Mouse (Mus musculus): ENCODE results near the gene Zfp867. TPM values are rescaled to one million over a fixed set of nuclear protein-coding genes. Genes with fewer than 3 reads are reported as not detected.

Gene Zfp867
- total RNA-seq, 2 experiments from 2014 or later: not detected

- ATAC-seq (replicated peaks; ENCODE audit: low FRiP score, poor library complexity, severe bottlenecking): peak; percentile 63
Observed at GRCm38 (mm10) chr11:59471413-59472325, 605 bp downstream of the Zfp867 start.

GRCm38 (mm10) chr11:59460459-59460858, 11.8 kb downstream of the Zfp867 start:
- no peak for ATAC-seq (replicated peaks; ENCODE audit: low FRiP score, poor library complexity, severe bottlenecking)

- ATAC-seq (replicated peaks; ENCODE audit: low FRiP score, poor library complexity, severe bottlenecking): no peak
Observed at GRCm38 (mm10) chr11:59458973-59459372, 13.3 kb downstream of the Zfp867 start.

GRCm38 (mm10) chr11:59456891-59457290, 15.4 kb downstream of the Zfp867 start:
- no peak for ATAC-seq (replicated peaks; ENCODE audit: low FRiP score, poor library complexity, severe bottlenecking)

- no peak for ATAC-seq (replicated peaks; ENCODE audit: low FRiP score, poor library complexity, severe bottlenecking)
Observed at GRCm38 (mm10) chr11:59456346-59456745, 15.9 kb downstream of the Zfp867 start.

- no peak for ATAC-seq (replicated peaks; ENCODE audit: low FRiP score, poor library complexity, severe bottlenecking)
Observed at GRCm38 (mm10) chr11:59451086-59451485, 21.2 kb downstream of the Zfp867 start, which contains the start of gene Snap47. Gene Snap47, minus strand, starts transcription at chr11:59451186.

GRCm38 (mm10) chr11:59450230-59450771, 22.0 kb downstream of the Zfp867 start:
- ATAC-seq (replicated peaks; ENCODE audit: low FRiP score, poor library complexity, severe bottlenecking): peak; percentile 68

GRCm38 (mm10) chr11:59449741-59450229, 22.5 kb downstream of the Zfp867 start, which contains the start of gene Jmjd4:
Gene Jmjd4, plus strand, starts transcription at chr11:59450045.
- ATAC-seq (replicated peaks; ENCODE audit: low FRiP score, poor library complexity, severe bottlenecking): peak; percentile 97

GRCm38 (mm10) chr11:59443102-59443501, 29.2 kb downstream of the Zfp867 start:
- no peak for ATAC-seq (replicated peaks; ENCODE audit: low FRiP score, poor library complexity, severe bottlenecking)

- no peak for ATAC-seq (replicated peaks; ENCODE audit: low FRiP score, poor library complexity, severe bottlenecking)
Observed at GRCm38 (mm10) chr11:59437954-59438353, 34.3 kb downstream of the Zfp867 start.

- no peak for ATAC-seq (replicated peaks; ENCODE audit: low FRiP score, poor library complexity, severe bottlenecking)
Observed at GRCm38 (mm10) chr11:59432261-59432660, 40.0 kb downstream of the Zfp867 start.

- no peak for ATAC-seq (replicated peaks; ENCODE audit: low FRiP score, poor library complexity, severe bottlenecking)
Observed at GRCm38 (mm10) chr11:59429959-59430358, 42.3 kb downstream of the Zfp867 start.

- ATAC-seq (replicated peaks; ENCODE audit: low FRiP score, poor library complexity, severe bottlenecking): no peak
Observed at GRCm38 (mm10) chr11:59428057-59428660, 44.1 kb downstream of the Zfp867 start.

GRCm38 (mm10) chr11:59425671-59426101, 46.6 kb downstream of the Zfp867 start:
- no peak for ATAC-seq (replicated peaks; ENCODE audit: low FRiP score, poor library complexity, severe bottlenecking)

GRCm38 (mm10) chr11:59423010-59423588, 49.2 kb downstream of the Zfp867 start:
- no peak for ATAC-seq (replicated peaks; ENCODE audit: low FRiP score, poor library complexity, severe bottlenecking)

- ATAC-seq (replicated peaks; ENCODE audit: low FRiP score, poor library complexity, severe bottlenecking): no peak
Observed at GRCm38 (mm10) chr11:59421967-59422366, 50.3 kb downstream of the Zfp867 start.

- ATAC-seq (replicated peaks; ENCODE audit: low FRiP score, poor library complexity, severe bottlenecking): no peak
Observed at GRCm38 (mm10) chr11:59421436-59421835, 50.8 kb downstream of the Zfp867 start.

- ATAC-seq (replicated peaks; ENCODE audit: low FRiP score, poor library complexity, severe bottlenecking): no peak
Observed at GRCm38 (mm10) chr11:59418708-59419107, 53.6 kb downstream of the Zfp867 start.

GRCm38 (mm10) chr11:59412999-59413863, 59.0 kb downstream of the Zfp867 start:
- no peak for ATAC-seq (replicated peaks; ENCODE audit: low FRiP score, poor library complexity, severe bottlenecking)

Measured in erythroid progenitor cell, adult 5-6 weeks (primary cell).